7 mouse cellular contexts compared by ENCODE assay signal in the genomic region with DNA sequence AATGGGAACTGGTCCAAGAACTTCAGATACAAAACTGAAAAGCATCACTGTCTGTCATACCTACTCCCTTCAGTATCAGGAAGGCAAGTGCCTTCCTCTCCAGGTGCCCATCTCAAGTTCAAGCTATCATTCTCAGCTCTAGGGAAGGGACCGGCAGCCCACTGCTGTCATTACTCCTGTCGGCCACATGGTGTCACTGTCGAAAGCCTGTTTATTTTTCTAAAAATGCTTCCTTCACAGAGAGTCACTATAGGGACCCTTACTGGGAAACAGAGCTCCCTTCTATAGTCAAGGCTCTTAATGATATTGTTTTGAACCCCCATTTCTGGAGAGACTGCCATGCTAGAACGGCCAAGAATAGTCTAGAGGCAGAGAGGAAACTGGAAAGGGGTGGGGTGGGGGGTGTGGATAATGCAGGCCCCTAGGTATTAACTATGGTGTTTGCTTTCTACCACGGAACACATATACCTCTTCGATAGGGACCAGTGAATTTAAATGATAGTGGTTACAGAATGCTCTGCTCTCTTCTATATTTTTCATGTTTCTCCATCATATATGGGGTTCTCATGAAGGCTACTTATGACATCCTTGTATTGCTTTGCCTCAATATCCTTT. TPM values are rescaled to one million over a fixed set of nuclear protein-coding genes. Genes with fewer than 3 reads are reported as not detected.
A peak's percentile ranks its signal among the peaks of the same experiment; 100 is the strongest.
DNase-seq lines count a peak whose midpoint lies in the region; ATAC-seq and TF ChIP-seq lines count a peak whose summit lies in the region.

No protein-coding gene starts in this region.

- peak; percentile 60 for TF ChIP-seq CTCF in ES-Bruce4 (IDR thresholded peaks at IDR 0.05; ENCODE audit: low read depth, low read length)
- TF ChIP-seq CTCF in stomach, postnatal 0 days (IDR thresholded peaks at IDR 0.05; ENCODE audit: low read depth) = peak; percentile 93

- DNase-seq in NIH3T3 (ENCODE audit: low read depth) = peak; percentile 83
- DNase-seq in embryo, embryonic 9.5 days (ENCODE audit: extremely low spot score) = peak; percentile 49
- DNase-seq in hindbrain, embryonic 10.5 days (ENCODE audit: low spot score) = peak; percentile 49
- DNase-seq in left cerebral cortex, postnatal 10 days (ENCODE audit: extremely low spot score in 1 of 2, low spot score in 2 of 2) = peak; percentile 6 to 35
- DNase-seq in midbrain, embryonic 10.5 days (ENCODE audit: low spot score) = peak; percentile 45
- peak; percentile 57 for DNase-seq in stomach, postnatal 0 days (ENCODE audit: low spot score)

- no peak overlapping the region for H3K27ac ChIP-seq in ES-Bruce4 (ENCODE audit: insufficient read depth, low read length)
- no peak overlapping the region for H3K27ac ChIP-seq in hindbrain, embryonic 10.5 days
- H3K27ac ChIP-seq in midbrain, embryonic 10.5 days (replicated peaks) = no peak overlapping the region
- no peak overlapping the region for H3K27ac ChIP-seq in stomach, postnatal 0 days (replicated peaks)

- H3K27me3 ChIP-seq in ES-Bruce4 (ENCODE audit: control insufficient read depth, insufficient read depth, low read length, poor library complexity, severe bottlenecking) = no peaks in the 10 kb centered on the region
- H3K27me3 ChIP-seq in hindbrain, embryonic 10.5 days (ENCODE audit: insufficient read depth, poor library complexity, severe bottlenecking) = no peaks in the 10 kb centered on the region
- H3K27me3 ChIP-seq in midbrain, embryonic 10.5 days (ENCODE audit: low read depth, poor library complexity, severe bottlenecking) = no peaks in the 10 kb centered on the region
- no peaks in the 10 kb centered on the region for H3K27me3 ChIP-seq in stomach, postnatal 0 days (ENCODE audit: control insufficient read depth, insufficient read depth, low read length)

- intact Hi-C loops in left cerebral cortex, postnatal 10 days (cut with DNase I) = loop anchor here (1.0 kb wide), 1 partner anchor 181 kb away; no protein-coding TSS in a partner anchor

- TF ChIP-seq POLR2A in ES-Bruce4 (IDR thresholded peaks at IDR 0.05; ENCODE audit: insufficient read depth, low read length) = no peak

- H3K4me2 ChIP-seq in stomach, postnatal 0 days (replicated peaks; ENCODE audit: low read depth) = no peak overlapping the region

- H3K9ac ChIP-seq in ES-Bruce4 (ENCODE audit: low read depth, poor library complexity, severe bottlenecking) = no peak overlapping the region
- H3K9ac ChIP-seq in stomach, postnatal 0 days (ENCODE audit: low read length) = no peak overlapping the region

- H3K4me3 ChIP-seq in ES-Bruce4 (ENCODE audit: low read depth, low read length) = no peak overlapping the region
- H3K4me3 ChIP-seq in hindbrain, embryonic 10.5 days = no peak overlapping the region
- H3K4me3 ChIP-seq in midbrain, embryonic 10.5 days = no peak overlapping the region
- no peak overlapping the region for H3K4me3 ChIP-seq in stomach, postnatal 0 days (ENCODE audit: low read depth, low read length)

- WGBS in hindbrain, embryonic 10.5 days = 33% methylated on average over 6 of the region's 6 CpGs
- WGBS in midbrain, embryonic 10.5 days = 34% methylated on average over 6 of the region's 6 CpGs
- WGBS in stomach, postnatal 0 days = 31% methylated on average over 6 of the region's 6 CpGs

- no peaks in the 10 kb centered on the region for H3K4me1 ChIP-seq in ES-Bruce4 (ENCODE audit: control insufficient read depth, insufficient read depth, low read length)
- H3K4me1 ChIP-seq in hindbrain, embryonic 10.5 days (replicated peaks) = no peaks in the 10 kb centered on the region
- no peaks in the 10 kb centered on the region for H3K4me1 ChIP-seq in midbrain, embryonic 10.5 days
- no peaks in the 10 kb centered on the region for H3K4me1 ChIP-seq in stomach, postnatal 0 days (replicated peaks; ENCODE audit: control insufficient read depth, insufficient read depth)

- peak; percentile 45 for ATAC-seq in stomach, postnatal 0 days (ENCODE audit: low FRiP score, low TSS enrichment)

- no peaks in the 10 kb centered on the region for H3K9me3 ChIP-seq in ES-Bruce4 (replicated peaks; ENCODE audit: control insufficient read depth, insufficient read depth, low read length, poor library complexity, severe bottlenecking)
- no peaks in the 10 kb centered on the region for H3K9me3 ChIP-seq in hindbrain, embryonic 10.5 days
- no peaks in the 10 kb centered on the region for H3K9me3 ChIP-seq in midbrain, embryonic 10.5 days (replicated peaks)
- no peaks in the 10 kb centered on the region for H3K9me3 ChIP-seq in stomach, postnatal 0 days (ENCODE audit: control insufficient read depth, low read length)

- TF ChIP-seq EP300 in ES-Bruce4 (IDR thresholded peaks at IDR 0.05; ENCODE audit: insufficient read depth, low read depth, low read length) = no peak
- TF ChIP-seq EP300 in stomach, postnatal 0 days (optimal IDR thresholded peaks at IDR 0.05) = no peak

- H3K36me3 ChIP-seq in ES-Bruce4 (ENCODE audit: control insufficient read depth, insufficient read depth, low read length, poor library complexity, severe bottlenecking) = no peaks in the 10 kb centered on the region
- no peaks in the 10 kb centered on the region for H3K36me3 ChIP-seq in hindbrain, embryonic 10.5 days
- no peaks in the 10 kb centered on the region for H3K36me3 ChIP-seq in midbrain, embryonic 10.5 days
- no peaks in the 10 kb centered on the region for H3K36me3 ChIP-seq in stomach, postnatal 0 days (ENCODE audit: control insufficient read depth, insufficient read depth, low read length)

RNA-seq across cellular contexts. Expression of a gene that starts 34.1 kb away (rescaled TPM):
- 0.81 and 2.9 TPM in 2 replicates for polyA plus RNA-seq in ES-Bruce4 (2011; ENCODE audit: insufficient read depth, insufficient read length, low read depth, missing spikeins)
- 12.6 and 16.3 TPM in 2 replicates for polyA plus RNA-seq in hindbrain, embryonic 10.5 days (2016; fragmentation: Nextera tagmentation; extraction: Ambion mirVana)
- total RNA-seq in left cerebral cortex, postnatal 10 days (2021) = 10 to 100 TPM; 11.6 to 13.3 TPM
- polyA plus RNA-seq in midbrain, embryonic 10.5 days (2016; fragmentation: Nextera tagmentation; extraction: Ambion mirVana) = 22.2 and 31.9 TPM in 2 replicates
- polyA plus RNA-seq in stomach, postnatal 0 days (2015; fragmentation: Nextera tagmentation; extraction: Ambion mirVana) = 65.9 and 69.6 TPM in 2 replicates

Comparison
In these comparisons a context has a peak if more than half of its experiments do, and no peak if none do; other contexts are left out.
1. DNase-seq: peak in every context shown above with its lines; median percentile 83 in NIH3T3; 57 in stomach, postnatal 0 days; 49 in embryo, embryonic 9.5 days; 49 in hindbrain, embryonic 10.5 days; 45 in midbrain, embryonic 10.5 days; 20 in left cerebral cortex, postnatal 10 days.